Mouse (Mus musculus): Measurements from ENCODE around the gene Rrp1. TPM values are rescaled to one million over a fixed set of nuclear protein-coding genes. Genes with fewer than 3 reads are reported as not detected.

Rrp1 gene
- 298 to 382 TPM (median 299 TPM) in 3 replicates for total RNA-seq (2017)

- ATAC-seq (replicated peaks; ENCODE audit: insufficient number of reproducible peaks, low FRiP score, low TSS enrichment, poor library complexity, severe bottlenecking): peak; percentile 98
Observed at GRCm38 (mm10) chr10:78412319-78413151, at the start of gene Rrp1. Rrp1 (minus strand) TSS chr10:78413043.

GRCm38 (mm10) chr10:78461767-78462166 lies 48.9 kb upstream of the Rrp1 start:
- no peak for ATAC-seq (replicated peaks; ENCODE audit: insufficient number of reproducible peaks, low FRiP score, low TSS enrichment, poor library complexity, severe bottlenecking)

DNA sequence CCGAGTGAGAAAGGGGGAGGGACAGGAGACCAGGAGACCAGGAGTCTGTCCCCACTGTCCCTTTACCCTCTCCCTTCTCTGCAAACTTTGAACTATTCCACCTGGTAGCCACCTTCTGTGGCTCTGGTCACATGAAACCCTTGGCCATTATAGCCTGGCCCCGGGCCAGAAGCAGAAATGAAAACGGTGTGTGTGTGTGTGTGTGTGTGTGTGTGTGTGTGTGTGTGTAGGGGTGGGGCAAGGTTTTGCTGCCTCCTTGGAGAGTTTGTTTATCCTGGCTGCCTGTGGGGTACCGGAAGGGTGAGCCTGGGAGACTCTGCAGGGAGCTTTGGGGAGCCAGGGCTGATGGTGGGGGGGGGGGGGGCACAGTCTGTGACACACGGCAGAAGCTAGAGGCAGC lies 47.6 kb upstream of the Rrp1 start:
- ATAC-seq (replicated peaks; ENCODE audit: insufficient number of reproducible peaks, low FRiP score, low TSS enrichment, poor library complexity, severe bottlenecking): no peak

DNA sequence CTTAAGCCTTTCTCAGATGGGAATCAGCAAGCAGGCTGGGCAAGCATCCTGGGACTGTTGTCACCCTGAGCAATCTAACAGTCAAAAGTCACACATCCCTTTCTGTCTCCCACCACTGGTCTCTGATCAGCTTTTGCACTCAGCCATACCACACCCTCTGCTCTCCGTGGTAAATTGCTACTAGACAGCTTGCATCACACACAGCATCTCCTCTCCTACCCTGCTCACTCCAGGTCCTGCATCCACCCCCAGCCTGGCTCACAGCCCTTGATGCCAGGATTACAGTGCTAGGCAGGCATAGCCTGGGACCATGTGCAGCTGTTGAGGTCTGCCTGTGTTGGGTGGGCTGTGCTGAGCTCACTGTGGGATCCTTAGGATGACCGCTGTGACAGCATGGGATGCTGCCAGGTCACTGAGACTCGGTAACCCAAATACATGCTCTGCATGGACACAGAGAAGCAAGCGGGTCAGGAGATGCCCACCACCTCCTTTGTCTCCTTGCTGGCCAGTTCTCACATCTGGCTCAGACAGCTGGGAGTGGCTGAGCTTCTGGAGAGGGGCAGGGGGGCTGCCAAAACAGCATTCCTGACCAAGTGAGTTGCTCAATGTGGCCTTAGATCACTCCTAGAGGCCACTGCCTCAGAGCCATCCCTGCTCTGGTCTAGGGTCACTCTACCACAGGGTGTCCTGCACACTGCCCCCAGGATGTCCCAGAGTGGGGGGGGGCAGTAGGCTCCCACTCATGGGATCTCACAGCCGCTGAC lies 45.7 kb upstream of the Rrp1 start:
- 0 out of 2 replicates have a peak, but pooled peaks have one; percentile 3 for ATAC-seq (replicated peaks; ENCODE audit: insufficient number of reproducible peaks, low FRiP score, low TSS enrichment, poor library complexity, severe bottlenecking)

- peak; percentile 78 for ATAC-seq (replicated peaks; ENCODE audit: insufficient number of reproducible peaks, low FRiP score, low TSS enrichment, poor library complexity, severe bottlenecking)
Observed at GRCm38 (mm10) chr10:78457495-78458347, 44.9 kb upstream of the Rrp1 start.

DNA sequence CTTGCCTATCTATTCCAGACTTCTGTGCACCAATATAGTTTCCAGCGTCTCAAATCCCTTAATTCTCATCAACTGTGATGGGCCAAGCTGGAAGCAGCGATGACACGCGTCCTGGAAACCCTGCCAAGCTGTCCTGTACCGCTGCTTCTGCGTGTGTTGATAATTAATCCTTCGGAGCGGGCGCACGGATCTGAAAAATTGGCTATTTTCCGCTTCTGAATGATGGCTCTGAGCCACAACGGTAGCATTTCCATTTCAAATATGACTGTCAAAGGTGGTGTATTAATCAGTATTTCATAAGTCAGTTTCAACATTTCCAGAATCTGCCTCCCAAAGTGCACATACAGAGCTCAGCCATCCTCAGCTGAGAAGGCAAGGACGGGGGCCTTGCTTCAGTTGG lies 43.9 kb upstream of the Rrp1 start:
- ATAC-seq (replicated peaks; ENCODE audit: insufficient number of reproducible peaks, low FRiP score, low TSS enrichment, poor library complexity, severe bottlenecking): no peak

DNA sequence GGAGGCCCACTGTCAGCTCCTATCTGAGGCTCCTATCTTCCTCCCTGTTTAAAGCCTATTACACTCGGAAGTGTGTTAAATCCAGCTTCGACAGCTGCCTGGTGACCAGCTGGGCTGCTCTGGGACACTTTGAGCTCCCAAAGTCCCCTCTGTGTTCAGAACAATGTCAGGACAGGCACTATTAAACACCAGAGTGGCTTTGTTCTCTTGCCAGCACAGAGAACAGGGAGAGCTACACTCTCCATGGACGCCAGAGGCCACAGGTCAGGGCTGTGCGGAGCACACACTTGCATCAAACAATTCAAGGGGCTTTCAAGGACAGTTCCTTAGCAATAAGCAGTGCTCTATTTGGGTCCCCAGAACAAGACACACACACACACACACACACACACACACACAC lies 39.8 kb upstream of the Rrp1 start:
- ATAC-seq (replicated peaks; ENCODE audit: insufficient number of reproducible peaks, low FRiP score, low TSS enrichment, poor library complexity, severe bottlenecking): no peak

GRCm38 (mm10) chr10:78450761-78451160 lies 37.9 kb upstream of the Rrp1 start:
- ATAC-seq (replicated peaks; ENCODE audit: insufficient number of reproducible peaks, low FRiP score, low TSS enrichment, poor library complexity, severe bottlenecking): no peak

DNA sequence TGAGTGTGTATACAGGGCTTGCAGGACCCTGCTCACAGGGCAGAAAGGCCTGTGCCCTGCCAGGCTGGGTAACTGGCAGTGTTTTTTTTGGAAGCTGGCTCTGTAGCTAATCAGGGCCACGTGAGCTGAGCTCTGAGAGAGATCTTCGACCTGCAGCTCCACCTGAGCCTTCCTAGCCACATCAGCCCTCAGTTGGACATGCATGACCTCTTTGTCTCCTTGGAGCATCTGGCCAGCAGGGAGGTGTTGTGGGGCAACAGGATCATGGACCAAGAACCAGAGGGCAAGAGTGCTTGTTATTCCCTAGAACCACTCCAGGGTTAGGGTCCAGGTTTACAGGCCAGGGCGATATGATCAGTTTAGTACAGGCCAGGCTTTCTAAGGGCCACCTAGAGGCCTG lies 34.6 kb upstream of the Rrp1 start:
- ATAC-seq (replicated peaks; ENCODE audit: insufficient number of reproducible peaks, low FRiP score, low TSS enrichment, poor library complexity, severe bottlenecking): no peak

DNA sequence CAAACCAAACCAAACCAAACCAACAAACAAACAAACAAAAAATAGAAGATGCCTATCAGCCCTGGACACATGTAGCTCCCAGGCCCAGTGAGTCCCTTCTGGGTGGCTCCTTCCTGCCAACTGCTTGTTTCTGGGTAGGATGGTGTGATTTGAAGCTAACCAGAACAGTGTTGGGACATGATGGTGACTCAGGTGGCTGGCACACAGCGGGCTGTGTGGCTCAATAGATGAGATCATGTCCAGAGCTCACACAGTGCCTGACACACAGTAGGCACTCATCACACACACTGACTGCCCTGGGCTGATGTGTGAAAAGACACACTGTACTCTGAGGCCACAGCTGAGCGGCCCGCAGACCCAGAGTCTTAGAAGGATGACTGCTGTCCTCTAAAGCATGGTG lies 33.4 kb upstream of the Rrp1 start:
- ATAC-seq (replicated peaks; ENCODE audit: insufficient number of reproducible peaks, low FRiP score, low TSS enrichment, poor library complexity, severe bottlenecking): no peak

- ATAC-seq (replicated peaks; ENCODE audit: insufficient number of reproducible peaks, low FRiP score, low TSS enrichment, poor library complexity, severe bottlenecking): no peak
Observed at GRCm38 (mm10) chr10:78442292-78442691, 29.4 kb upstream of the Rrp1 start.

GRCm38 (mm10) chr10:78441606-78442005 lies 28.8 kb upstream of the Rrp1 start:
- ATAC-seq (replicated peaks; ENCODE audit: insufficient number of reproducible peaks, low FRiP score, low TSS enrichment, poor library complexity, severe bottlenecking): no peak

GRCm38 (mm10) chr10:78440812-78441211 lies 28.0 kb upstream of the Rrp1 start:
- ATAC-seq (replicated peaks; ENCODE audit: insufficient number of reproducible peaks, low FRiP score, low TSS enrichment, poor library complexity, severe bottlenecking): peak; percentile 6; the same call in 1 of the 2 replicates

- ATAC-seq (replicated peaks; ENCODE audit: insufficient number of reproducible peaks, low FRiP score, low TSS enrichment, poor library complexity, severe bottlenecking): no peak
Observed at GRCm38 (mm10) chr10:78439990-78440389, 27.1 kb upstream of the Rrp1 start.

- no peak for ATAC-seq (replicated peaks; ENCODE audit: insufficient number of reproducible peaks, low FRiP score, low TSS enrichment, poor library complexity, severe bottlenecking)
Observed at GRCm38 (mm10) chr10:78439550-78439949, 26.7 kb upstream of the Rrp1 start.

DNA sequence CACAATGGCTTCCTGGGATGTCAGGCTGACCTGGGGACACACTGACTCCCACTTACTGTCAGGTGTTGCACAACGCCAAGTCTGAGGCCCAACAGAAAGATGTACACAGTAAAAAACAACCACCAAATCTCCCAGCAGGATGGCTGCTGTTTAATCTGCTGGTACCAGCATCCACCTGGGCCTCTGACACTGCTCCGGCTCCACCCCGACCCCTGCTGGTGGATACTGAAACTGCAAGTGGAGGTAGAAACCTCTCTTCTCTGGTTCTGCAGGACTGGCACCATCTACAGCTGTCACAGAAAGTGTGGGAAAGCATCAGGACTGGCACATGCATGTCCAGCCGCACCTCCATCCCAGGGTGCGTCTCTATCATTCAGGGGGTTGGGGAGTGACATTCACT lies 25.3 kb upstream of the Rrp1 start:
- ATAC-seq (replicated peaks; ENCODE audit: insufficient number of reproducible peaks, low FRiP score, low TSS enrichment, poor library complexity, severe bottlenecking): peak; percentile 67

DNA sequence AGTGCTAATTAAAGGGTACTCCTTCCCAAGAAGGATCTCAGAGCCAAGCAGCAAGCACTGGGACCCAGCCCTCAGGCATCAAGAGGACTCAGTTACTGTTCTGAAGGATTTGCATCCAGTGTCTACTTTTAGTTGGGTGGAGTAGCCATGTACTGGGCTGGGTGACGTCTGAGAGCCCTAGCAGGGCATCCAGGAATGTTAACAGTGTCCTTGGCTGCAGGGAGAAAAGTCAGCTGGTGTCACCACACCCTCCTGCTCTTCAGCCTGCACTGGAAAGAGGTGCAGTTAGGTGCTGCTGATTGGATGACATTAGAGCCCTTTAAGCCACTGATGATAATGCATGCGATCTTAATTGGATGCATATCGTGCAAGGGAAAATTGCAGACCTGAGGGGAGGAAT lies 20.0 kb upstream of the Rrp1 start:
- no peak for ATAC-seq (replicated peaks; ENCODE audit: insufficient number of reproducible peaks, low FRiP score, low TSS enrichment, poor library complexity, severe bottlenecking)

DNA sequence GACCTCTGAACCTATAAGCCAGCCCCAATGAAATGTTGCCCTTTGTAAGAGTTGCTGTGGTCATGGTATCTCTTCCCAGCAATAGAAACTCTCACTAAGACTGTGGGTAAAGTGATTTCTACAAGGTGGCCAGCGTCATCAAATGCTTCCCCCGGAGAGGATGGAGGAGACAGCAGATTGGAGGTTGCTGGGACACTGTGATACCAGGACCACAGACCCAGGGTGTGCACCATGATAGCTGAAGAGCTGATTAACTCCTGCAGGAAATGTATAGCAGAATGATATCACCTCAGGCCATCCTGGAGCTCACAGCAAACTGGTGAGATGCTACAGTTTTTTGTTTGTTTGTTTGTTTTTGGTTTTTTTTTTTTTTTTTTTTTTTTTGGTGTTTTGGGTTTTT lies 16.9 kb upstream of the Rrp1 start:
- no peak for ATAC-seq (replicated peaks; ENCODE audit: insufficient number of reproducible peaks, low FRiP score, low TSS enrichment, poor library complexity, severe bottlenecking)

DNA sequence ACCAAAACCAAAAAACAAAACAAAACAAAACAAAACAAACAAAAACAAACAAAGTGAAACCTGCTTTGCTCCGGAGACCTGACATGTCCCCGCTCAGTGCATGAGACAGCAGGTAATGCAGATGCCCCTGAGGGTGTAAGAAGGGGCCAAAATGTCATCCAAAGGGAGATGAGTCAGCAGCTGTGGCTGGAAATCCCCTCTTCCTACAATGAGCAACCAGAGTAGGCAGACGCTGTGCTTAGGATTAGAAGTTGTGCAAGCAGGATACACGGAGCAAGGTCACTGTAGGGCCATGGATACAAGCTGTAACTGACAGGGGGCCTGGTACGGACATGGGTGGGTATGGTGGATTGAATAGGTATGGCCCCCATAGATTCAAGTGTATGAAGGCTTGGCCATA lies 16.3 kb upstream of the Rrp1 start:
- ATAC-seq (replicated peaks; ENCODE audit: insufficient number of reproducible peaks, low FRiP score, low TSS enrichment, poor library complexity, severe bottlenecking): no peak

Measured in monocyte, adult 5-6 weeks (primary cell).